Mouse (Mus musculus): Measurements from ENCODE around the gene Cuta. TPM values are rescaled to one million over a fixed set of nuclear protein-coding genes. Genes with fewer than 3 reads are reported as not detected.

Gene Cuta
- polyA plus RNA-seq, 1 experiment: 166 TPM

DNA sequence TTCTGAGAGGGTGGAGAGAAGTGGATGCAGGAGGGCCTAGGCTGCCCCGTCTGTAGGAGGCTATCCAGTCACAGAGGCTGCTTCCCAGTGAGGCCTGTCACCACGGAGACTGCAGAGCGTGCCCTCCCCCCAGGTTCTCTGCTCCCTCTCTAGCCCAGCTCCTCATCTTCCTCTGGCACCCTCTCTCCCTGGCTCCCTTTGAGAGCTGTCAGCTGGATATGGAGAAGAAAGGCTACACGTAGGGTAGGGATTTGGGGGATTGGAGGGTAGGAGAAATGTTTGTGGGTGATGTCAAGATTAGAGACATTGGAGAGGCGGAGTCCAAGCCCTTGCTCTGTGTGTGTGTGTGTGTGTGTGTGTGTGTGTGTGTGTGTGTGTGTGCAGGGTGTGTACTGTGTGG is 10.5 kb upstream of the Cuta start:
- H3K27me3 ChIP-seq (ENCODE audit: control insufficient read depth, insufficient read depth, insufficient read length): no peaks in the 10 kb centered on the region
- no peaks in the 10 kb centered on the region for H3K79me2 ChIP-seq (ENCODE audit: control insufficient read depth, insufficient read depth)
- TF ChIP-seq MAX (IDR thresholded peaks at IDR 0.05): no peak
- no peak for TF ChIP-seq CTCF (IDR thresholded peaks at IDR 0.05; ENCODE audit: control insufficient read depth, insufficient read depth, insufficient read length)
- no peak for TF ChIP-seq MYOD1 (IDR thresholded peaks at IDR 0.05; ENCODE audit: control insufficient read depth, insufficient read length, low read depth)
- TF ChIP-seq MYOG (IDR thresholded peaks at IDR 0.05; ENCODE audit: control insufficient read depth, extremely low read depth, insufficient read length): no peak
- no peak for TF ChIP-seq FOSL1 (IDR thresholded peaks at IDR 0.05; ENCODE audit: insufficient read depth, low read length, poor library complexity, severe bottlenecking)
- TF ChIP-seq CEBPB (IDR thresholded peaks at IDR 0.05; ENCODE audit: low read depth): no peak
- TF ChIP-seq USF1 (IDR thresholded peaks at IDR 0.05; ENCODE audit: low read depth): no peak
- H3K79me3 ChIP-seq (ENCODE audit: low read depth): no peaks in the 10 kb centered on the region
- no peak overlapping the region for H3K4me3 ChIP-seq (ENCODE audit: insufficient read depth, poor library complexity, severe bottlenecking)
- no peaks in the 10 kb centered on the region for H3K36me3 ChIP-seq (ENCODE audit: control insufficient read depth, insufficient read depth)
- no peak overlapping the region for H3ac ChIP-seq (ENCODE audit: control insufficient read depth, insufficient read length, low read depth)

DNA sequence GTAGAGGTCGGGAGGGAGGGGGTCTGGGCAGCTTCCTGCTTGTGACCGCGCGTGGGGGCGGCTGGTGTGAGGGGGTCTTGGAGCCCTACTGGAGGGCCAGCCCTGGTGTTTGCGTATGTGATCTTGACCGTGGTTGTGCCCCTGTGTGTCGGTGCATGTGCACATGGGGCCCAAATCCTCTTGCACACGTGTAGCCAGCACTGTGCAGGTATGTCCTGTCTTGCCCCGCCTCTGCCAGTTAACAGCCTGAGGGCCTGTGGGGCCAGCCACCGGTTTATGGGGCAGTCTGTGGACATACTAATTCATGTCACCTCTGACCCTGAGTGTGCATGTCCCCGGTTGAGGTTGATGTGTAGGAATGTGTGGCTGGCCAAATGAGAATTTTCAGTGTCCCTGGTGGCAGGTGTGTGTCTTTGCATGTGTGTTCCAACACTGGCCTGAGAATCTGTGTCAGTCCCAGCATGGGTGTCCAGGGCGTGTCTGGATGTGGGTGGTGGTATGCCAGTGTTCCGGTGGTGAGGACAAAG is 9.7 kb upstream of the Cuta start:
- TF ChIP-seq MYOG (IDR thresholded peaks at IDR 0.05; ENCODE audit: control insufficient read depth, extremely low read depth, insufficient read length): no peak
- TF ChIP-seq CEBPB (IDR thresholded peaks at IDR 0.05; ENCODE audit: low read depth): no peak
- TF ChIP-seq FOSL1 (IDR thresholded peaks at IDR 0.05; ENCODE audit: insufficient read depth, low read length, poor library complexity, severe bottlenecking): no peak
- H3K79me2 ChIP-seq (ENCODE audit: control insufficient read depth, insufficient read depth): no peaks in the 10 kb centered on the region
- no peaks in the 10 kb centered on the region for H3K79me3 ChIP-seq (ENCODE audit: low read depth)
- no peak overlapping the region for H3K4me3 ChIP-seq (ENCODE audit: insufficient read depth, poor library complexity, severe bottlenecking)
- H3K27me3 ChIP-seq (ENCODE audit: control insufficient read depth, insufficient read depth, insufficient read length): no peaks in the 10 kb centered on the region
- no peak overlapping the region for H3ac ChIP-seq (ENCODE audit: control insufficient read depth, insufficient read length, low read depth)
- no peaks in the 10 kb centered on the region for H3K36me3 ChIP-seq (ENCODE audit: control insufficient read depth, insufficient read depth)

DNA sequence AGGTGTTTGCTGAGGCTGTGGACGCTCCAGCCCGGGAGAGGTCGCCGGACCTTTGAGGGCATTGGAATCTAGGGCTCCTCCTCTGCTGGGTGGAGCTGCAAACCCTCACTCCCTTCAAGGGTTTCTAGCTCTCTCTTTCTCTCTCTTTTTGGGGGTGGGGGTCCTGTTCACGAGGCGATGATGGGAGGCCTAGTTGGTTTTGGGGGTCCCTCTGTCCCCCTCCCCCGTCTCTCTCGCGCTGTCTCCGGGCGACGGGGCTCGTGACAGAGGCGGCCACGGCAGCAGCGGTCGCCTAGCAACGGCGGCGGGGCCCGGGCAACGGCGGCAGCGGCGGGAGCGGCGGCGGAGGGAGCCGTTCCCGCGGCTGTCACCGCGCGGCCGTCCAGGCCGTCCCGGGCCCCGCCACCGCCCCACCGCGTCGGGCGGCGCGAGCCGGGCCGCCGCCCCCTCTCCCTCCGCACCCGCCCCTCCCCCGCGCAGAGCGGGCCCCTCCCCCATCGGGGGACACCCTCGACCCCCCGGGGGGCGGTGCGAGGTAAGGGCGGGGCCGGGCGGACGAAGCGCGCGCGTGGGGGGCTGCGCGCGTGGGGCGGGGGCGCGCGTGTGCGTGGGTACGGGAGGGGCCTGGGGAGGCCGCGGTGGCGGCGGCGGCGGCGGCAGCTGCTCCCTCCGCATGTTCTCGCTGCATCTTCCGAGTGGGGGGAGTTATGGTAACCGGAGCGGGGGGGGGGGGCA is 9.1 kb upstream of the Cuta start:
- peak overlapping the region; percentile 34 for H3K4me3 ChIP-seq (ENCODE audit: insufficient read depth, poor library complexity, severe bottlenecking)
- TF ChIP-seq CTCF (IDR thresholded peaks at IDR 0.05; ENCODE audit: control insufficient read depth, insufficient read depth, insufficient read length): no peak
- TF ChIP-seq USF1 (IDR thresholded peaks at IDR 0.05; ENCODE audit: low read depth): no peak
- TF ChIP-seq MYOD1 (IDR thresholded peaks at IDR 0.05; ENCODE audit: control insufficient read depth, insufficient read length, low read depth): no peak
- no peak for TF ChIP-seq CEBPB (IDR thresholded peaks at IDR 0.05; ENCODE audit: low read depth)
- TF ChIP-seq FOSL1 (IDR thresholded peaks at IDR 0.05; ENCODE audit: insufficient read depth, low read length, poor library complexity, severe bottlenecking): no peak
- TF ChIP-seq MYOG (IDR thresholded peaks at IDR 0.05; ENCODE audit: control insufficient read depth, extremely low read depth, insufficient read length): no peak
- TF ChIP-seq MAX (IDR thresholded peaks at IDR 0.05): no peak
- peak overlapping the region; percentile 66 for H3ac ChIP-seq (ENCODE audit: control insufficient read depth, insufficient read length, low read depth)
- no peaks in the 10 kb centered on the region for H3K79me2 ChIP-seq (ENCODE audit: control insufficient read depth, insufficient read depth)
- H3K36me3 ChIP-seq (ENCODE audit: control insufficient read depth, insufficient read depth): no peaks in the 10 kb centered on the region
- no peaks in the 10 kb centered on the region for H3K79me3 ChIP-seq (ENCODE audit: low read depth)
- no peaks in the 10 kb centered on the region for H3K27me3 ChIP-seq (ENCODE audit: control insufficient read depth, insufficient read depth, insufficient read length)

DNA sequence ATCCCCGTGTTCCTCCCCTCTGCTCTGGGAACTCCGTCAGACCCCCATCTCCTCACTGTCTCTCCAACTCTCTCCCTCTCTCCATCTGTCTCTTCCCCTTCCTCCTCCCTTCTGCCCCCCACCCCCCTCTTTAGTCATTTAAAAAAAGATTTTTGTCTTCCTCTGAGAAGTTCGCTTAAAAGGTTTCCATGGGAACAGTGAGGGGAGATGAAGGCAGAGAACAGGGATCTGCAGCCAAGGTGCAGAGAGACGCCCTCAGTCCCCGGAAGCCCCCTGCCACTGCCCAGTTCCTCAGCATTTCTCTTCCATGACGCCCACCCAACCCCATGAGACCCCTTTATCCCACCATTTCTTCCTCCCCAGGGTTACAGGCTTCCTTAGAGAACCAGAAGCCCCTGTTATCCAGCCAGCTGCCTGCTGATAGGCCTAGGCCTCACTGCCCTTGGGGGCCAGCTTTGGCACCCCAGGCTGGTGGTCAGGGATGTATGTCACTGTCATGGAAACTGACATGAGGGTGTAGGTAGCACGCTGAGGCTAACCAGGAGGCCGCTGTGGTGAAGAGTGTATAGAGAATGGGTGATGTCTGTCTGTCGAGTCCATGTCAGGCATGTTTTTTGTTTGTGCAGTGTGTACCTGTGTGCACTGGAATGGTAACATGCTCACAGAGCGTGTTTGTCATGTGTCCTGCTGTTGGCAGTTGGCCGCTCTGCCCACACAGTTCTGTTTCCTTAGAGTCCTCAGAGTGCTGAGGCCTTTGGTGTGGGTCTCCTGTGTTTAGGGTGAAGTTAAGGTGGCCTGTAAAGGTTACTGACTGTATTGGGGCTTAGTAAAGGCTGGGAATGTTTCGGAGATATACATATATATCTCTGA is 8.1 kb upstream of the Cuta start:
- Histone ChIP-seq H3K79me2 (ENCODE audit: control insufficient read depth, insufficient read depth) (no peaks in the 10 kb centered on the region), H3K27me3 (ENCODE audit: control insufficient read depth, insufficient read depth, insufficient read length) (no peaks in the 10 kb centered on the region), H3K4me3 (ENCODE audit: insufficient read depth, poor library complexity, severe bottlenecking) (no peak overlapping the region), H3K36me3 (ENCODE audit: control insufficient read depth, insufficient read depth) (no peaks in the 10 kb centered on the region), H3ac (ENCODE audit: control insufficient read depth, insufficient read length, low read depth) (no peak overlapping the region), H3K79me3 (ENCODE audit: low read depth) (no peaks in the 10 kb centered on the region)
- TF ChIP-seq MYOG (IDR thresholded peaks at IDR 0.05; ENCODE audit: control insufficient read depth, extremely low read depth, insufficient read length): no peak
- no peak for TF ChIP-seq USF1 (IDR thresholded peaks at IDR 0.05; ENCODE audit: low read depth)
- TF ChIP-seq MYOD1 (IDR thresholded peaks at IDR 0.05; ENCODE audit: control insufficient read depth, insufficient read length, low read depth): no peak

- no peaks in the 10 kb centered on the region for H3K79me2 ChIP-seq (ENCODE audit: control insufficient read depth, insufficient read depth)
- H3ac ChIP-seq (ENCODE audit: control insufficient read depth, insufficient read length, low read depth): no peak overlapping the region
- no peaks in the 10 kb centered on the region for H3K79me3 ChIP-seq (ENCODE audit: low read depth)
- H3K36me3 ChIP-seq (ENCODE audit: control insufficient read depth, insufficient read depth): no peaks in the 10 kb centered on the region
- TF ChIP-seq USF1 (IDR thresholded peaks at IDR 0.05; ENCODE audit: low read depth) (no peak), CTCF (IDR thresholded peaks at IDR 0.05; ENCODE audit: control insufficient read depth, insufficient read depth, insufficient read length) (peak; percentile 43), FOSL1 (IDR thresholded peaks at IDR 0.05; ENCODE audit: insufficient read depth, low read length, poor library complexity, severe bottlenecking) (no peak), MYOD1 (IDR thresholded peaks at IDR 0.05; ENCODE audit: control insufficient read depth, insufficient read length, low read depth) (no peak), CEBPB (IDR thresholded peaks at IDR 0.05; ENCODE audit: low read depth) (no peak), MYOG (IDR thresholded peaks at IDR 0.05; ENCODE audit: control insufficient read depth, extremely low read depth, insufficient read length) (no peak), MAX (IDR thresholded peaks at IDR 0.05) (no peak)
- no peak overlapping the region for H3K4me3 ChIP-seq (ENCODE audit: insufficient read depth, poor library complexity, severe bottlenecking)
- no peaks in the 10 kb centered on the region for H3K27me3 ChIP-seq (ENCODE audit: control insufficient read depth, insufficient read depth, insufficient read length)
Observed at GRCm38 (mm10) chr17:26946567-26946966, 7.2 kb upstream of the Cuta start.
